Mouse (Mus musculus) liver, adult 10 weeks (tissue): ENCODE results near the gene Nptn. TPM values are rescaled to one million over a fixed set of nuclear protein-coding genes. Genes with fewer than 3 reads are reported as not detected.

ENCODE experiments used
- polyA plus RNA-seq: library from polyadenylated mRNA; stranded (reverse); fragments of 350-450 nt; fragmentation: Illumina TruSeq; extraction: RNeasy Lipid Tissue Mini Kit (QIAGEN cat#74804); gene quantifications from one replicate; pipeline ENCODE4 v1.2.3, GENCODE M21; 2014; ENCODE audit warnings: low read depth, low replicate concordance

Gene Nptn
- polyA plus RNA-seq, result 193 TPM

DNA sequence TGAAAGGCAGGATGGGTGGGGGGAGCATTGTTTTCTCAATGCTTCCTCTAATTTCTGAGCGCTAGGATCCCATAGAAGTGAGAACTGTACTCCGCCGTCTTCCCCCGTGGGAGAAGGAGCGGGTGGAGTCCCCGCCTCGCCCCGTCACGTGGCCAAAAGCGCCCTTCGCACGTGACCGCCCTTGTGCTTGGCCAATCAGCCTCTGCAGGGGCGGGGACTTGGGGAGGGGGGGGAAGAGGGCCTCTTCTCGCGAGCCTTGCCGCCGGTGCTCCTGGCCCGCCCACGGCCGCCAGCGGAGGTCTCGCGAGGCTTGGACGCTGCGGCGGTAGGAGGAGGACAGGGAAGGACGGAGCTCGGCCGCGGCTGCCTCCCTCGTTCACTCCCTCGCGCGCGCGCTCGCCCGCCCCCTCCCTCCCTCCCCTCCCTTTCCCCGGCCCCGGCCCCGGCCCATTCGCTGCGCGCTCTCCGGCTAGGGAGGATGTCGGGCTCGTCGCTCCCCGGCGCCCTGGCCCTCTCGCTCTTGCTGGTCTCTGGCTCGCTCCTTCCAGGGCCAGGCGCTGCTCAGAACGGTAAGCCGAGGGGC is at the start of gene Nptn:
Gene Nptn, plus strand, starts transcription at position 283 of the 583 bp plus-strand sequence.

DNA sequence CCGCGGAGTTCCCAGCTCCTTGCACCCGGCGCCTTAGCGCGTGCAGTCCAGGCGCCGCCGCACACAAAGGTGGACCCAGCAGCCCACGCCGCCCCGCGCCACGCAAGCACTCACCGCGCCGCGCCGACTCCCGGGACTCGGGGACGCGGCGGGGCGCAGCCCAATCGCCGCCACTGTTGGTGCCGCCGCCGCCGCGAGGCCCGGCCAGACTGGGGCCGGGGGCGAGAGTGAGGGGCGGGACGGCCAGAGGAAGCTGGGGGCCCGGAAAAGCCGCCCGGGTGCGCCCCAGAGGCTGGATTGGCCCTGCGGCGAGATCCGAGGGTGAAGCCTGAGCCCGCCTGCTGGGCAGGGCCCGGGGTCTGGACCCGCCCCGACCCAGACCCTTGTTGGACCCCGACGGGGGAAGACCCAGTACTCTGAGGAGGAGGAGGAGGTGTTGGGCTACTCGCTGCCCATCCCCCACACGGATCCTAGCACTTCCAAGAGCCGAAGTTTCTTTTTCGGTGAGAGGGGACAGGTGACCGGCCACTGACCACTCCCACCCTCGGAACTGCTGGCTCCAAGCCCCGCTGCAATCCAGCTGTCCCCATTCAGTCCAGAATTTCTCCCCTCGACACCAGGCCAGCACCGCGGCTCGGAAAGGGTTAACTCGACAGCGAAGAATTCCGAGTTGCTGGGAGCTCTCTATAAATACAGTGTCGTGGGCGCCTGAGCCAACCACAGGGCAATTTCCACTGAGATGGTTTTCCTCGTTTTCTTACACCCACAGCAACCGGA is 26.9 kb upstream of the Nptn start, which contains the start of gene Cd276:
Gene Cd276, minus strand, starts transcription at position 530 of the 777 bp plus-strand sequence.

Other genes with a start within 250 kb of the Nptn start
- not detected for gene Tbc1d21, start 211.8 kb upstream of the Nptn start, polyA plus RNA-seq
- not detected for gene Insyn1, start 93.6 kb upstream of the Nptn start, polyA plus RNA-seq
- gene Cd276, start 26.8 kb upstream of the Nptn start, polyA plus RNA-seq, result 1.6 TPM
- gene Rec114, start 161.7 kb downstream of the Nptn start, polyA plus RNA-seq, result not detected
- gene Hcn4, start 241.2 kb downstream of the Nptn start, polyA plus RNA-seq, result not detected